Mouse (Mus musculus): ENCODE measurements at regions not wholly inside any gene's neighbourhood (a gene's known extent, or its start where the extent isn't known, plus 50 kb on each side); places are given as distances from the start of the nearest gene placed in this dataset.
A peak's percentile ranks its signal among the peaks of the same experiment; 100 is the strongest.
"Not testable (repeated sequence)": the region's sequence is repeated elsewhere in the genome, so short reads cannot be mapped to it uniquely, and the experiment has no call there.

- no peak overlapping the region for H3K9ac ChIP-seq (replicated peaks; ENCODE audit: low read length)
- peak; percentile 40; the same call in 1 of the 2 replicates for ATAC-seq (ENCODE audit: low FRiP score, low TSS enrichment)
- peak; percentile 32 for DNase-seq
- no peaks in the 10 kb centered on the region for H3K9me3 ChIP-seq (ENCODE audit: control insufficient read depth, low read length)
- H3K27me3 ChIP-seq (ENCODE audit: control insufficient read depth, insufficient read depth, low read length), result no peaks in the 10 kb centered on the region
- H3K27ac ChIP-seq (replicated peaks; ENCODE audit: low read depth, low read length), result no peak overlapping the region
- H3K4me2 ChIP-seq (ENCODE audit: low read length), result no peak overlapping the region
- WGBS, result 51% methylated on average over 2 of the region's 2 CpGs
- no peaks in the 10 kb centered on the region for H3K4me1 ChIP-seq (ENCODE audit: control insufficient read depth, insufficient read depth, low read length)
- H3K4me3 ChIP-seq (replicated peaks; ENCODE audit: low read depth, low read length), result no peak overlapping the region
- H3K36me3 ChIP-seq (ENCODE audit: control insufficient read depth, insufficient read depth, low read length), result no peaks in the 10 kb centered on the region
These were observed 1362.5 kb upstream of the Tmeff2 start for GRCm38 (mm10) chr1:49537965-49538364.

GRCm38 (mm10) chr1:49572101-49572500 is 1328.3 kb upstream of the Tmeff2 start:
- not testable (repeated sequence) for H3K9me3 ChIP-seq (ENCODE audit: control insufficient read depth, low read length); H3K36me3 ChIP-seq (ENCODE audit: control insufficient read depth, insufficient read depth, low read length); ATAC-seq (ENCODE audit: low FRiP score, low TSS enrichment); H3K27ac ChIP-seq (replicated peaks; ENCODE audit: low read depth, low read length); H3K27me3 ChIP-seq (ENCODE audit: control insufficient read depth, insufficient read depth, low read length); DNase-seq; H3K4me1 ChIP-seq (ENCODE audit: control insufficient read depth, insufficient read depth, low read length); H3K9ac ChIP-seq (replicated peaks; ENCODE audit: low read length); H3K4me3 ChIP-seq (replicated peaks; ENCODE audit: low read depth, low read length); H3K4me2 ChIP-seq (ENCODE audit: low read length)

GRCm38 (mm10) chr1:49572561-49572960 is 1327.9 kb upstream of the Tmeff2 start:
- Histone ChIP-seq H3K27me3 (ENCODE audit: control insufficient read depth, insufficient read depth, low read length) (no peaks in the 10 kb centered on the region), H3K27ac (replicated peaks; ENCODE audit: low read depth, low read length) (no peak overlapping the region), H3K36me3 (ENCODE audit: control insufficient read depth, insufficient read depth, low read length) (no peaks in the 10 kb centered on the region), H3K4me1 (ENCODE audit: control insufficient read depth, insufficient read depth, low read length) (no peaks in the 10 kb centered on the region), H3K4me2 (ENCODE audit: low read length) (no peak overlapping the region), H3K9me3 (ENCODE audit: control insufficient read depth, low read length) (no peaks in the 10 kb centered on the region), H3K4me3 (replicated peaks; ENCODE audit: low read depth, low read length) (no peak overlapping the region), H3K9ac (replicated peaks; ENCODE audit: low read length) (no peak overlapping the region)
- 76% methylated on average over 2 of the region's 2 CpGs for WGBS
- no peak for DNase-seq
- no peak for ATAC-seq (ENCODE audit: low FRiP score, low TSS enrichment)
